ENCODE assay signal across 8 mouse cellular contexts in the genomic region with DNA sequence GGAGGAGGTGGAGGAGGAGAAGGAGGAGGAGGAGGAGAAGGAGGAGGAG. TPM values are rescaled to one million over a fixed set of nuclear protein-coding genes. Genes with fewer than 3 reads are reported as not detected.
DNase-seq lines count a peak whose midpoint lies in the region; ATAC-seq and TF ChIP-seq lines count a peak whose summit lies in the region.
"Not testable (repeated sequence)": the region's sequence is repeated elsewhere in the genome, so short reads cannot be mapped to it uniquely, and the experiment has no call there.

Pbx1 (minus strand) TSS at position 39 of the 49 bp plus-strand sequence.

- not testable (repeated sequence) for H3K36me3 ChIP-seq in E14TG2a.4 (ENCODE audit: insufficient read depth, low read length); heart, embryonic 16.5 days (ENCODE audit: control insufficient read depth, insufficient read depth); intestine, embryonic 16.5 days (ENCODE audit: control insufficient read depth, insufficient read depth, low read length); liver, postnatal 0 days (replicated peaks; ENCODE audit: insufficient read depth, low read length); neural tube, embryonic 11.5 days (ENCODE audit: control insufficient read depth, insufficient read depth, low read length)

- not testable (repeated sequence) for TF ChIP-seq POLR2A in cortical plate, adult 2 months (IDR thresholded peaks at IDR 0.05; ENCODE audit: extremely low read depth, insufficient read depth, low read length)

- H3K27ac ChIP-seq in cortical plate, adult 2 months (ENCODE audit: insufficient read depth, low read length) = peak within 1 kb of the TSS; percentile 52
- H3K27ac ChIP-seq in heart, embryonic 16.5 days (ENCODE audit: low read length) = peak within 1 kb of the TSS; percentile 97
- peak within 1 kb of the TSS; percentile 98 for H3K27ac ChIP-seq in intestine, embryonic 16.5 days (ENCODE audit: low read length)
- peak within 1 kb of the TSS; percentile 85 for H3K27ac ChIP-seq in liver, postnatal 0 days (ENCODE audit: low read depth)
- peak within 1 kb of the TSS; percentile 97 for H3K27ac ChIP-seq in neural tube, embryonic 11.5 days (ENCODE audit: low read depth, low read length)

- peaks cover 18% of the 10 kb centered on the region for H3K4me1 ChIP-seq in E14TG2a.4 (replicated peaks; ENCODE audit: low read depth, low read length)
- H3K4me1 ChIP-seq in cortical plate, adult 2 months (ENCODE audit: control insufficient read depth, insufficient read depth, low read length); intestine, embryonic 16.5 days (ENCODE audit: control insufficient read depth, insufficient read depth, low read length); liver, postnatal 0 days (ENCODE audit: insufficient read depth); neural tube, embryonic 11.5 days (ENCODE audit: control insufficient read depth, insufficient read depth, low read length): not testable (repeated sequence)
- peaks cover 12% of the 10 kb centered on the region for H3K4me1 ChIP-seq in heart, embryonic 16.5 days (ENCODE audit: control insufficient read depth, insufficient read depth, low read length)

- TF ChIP-seq CTCF in E14TG2a.4 (conservative IDR thresholded peaks at IDR 0.05; ENCODE audit: low read length); cortical plate, adult 2 months (IDR thresholded peaks at IDR 0.05; ENCODE audit: extremely low read depth, insufficient read depth, low read length); liver, postnatal 0 days (IDR thresholded peaks at IDR 0.05; ENCODE audit: low read depth): not testable (repeated sequence)

- H3K4me2 ChIP-seq in heart, embryonic 16.5 days (ENCODE audit: low read depth, low read length) = peak within 1 kb of the TSS; percentile 79
- peak within 1 kb of the TSS; percentile 65 for H3K4me2 ChIP-seq in intestine, embryonic 16.5 days (ENCODE audit: low read depth, low read length)
- H3K4me2 ChIP-seq in liver, postnatal 0 days (ENCODE audit: low read depth, low read length) = peak within 1 kb of the TSS; percentile 92
- H3K4me2 ChIP-seq in neural tube, embryonic 11.5 days (ENCODE audit: low read depth) = peak within 1 kb of the TSS; percentile 75

- not testable (repeated sequence) for TF ChIP-seq EP300 in liver, postnatal 0 days (IDR thresholded peaks at IDR 0.05; ENCODE audit: low read depth)

- DNase-seq in gastrocnemius, adult 18-20 months (ENCODE audit: low spot score); left cerebral cortex, postnatal 10 days (ENCODE audit: extremely low spot score in 1 of 2, low spot score in 2 of 2); liver, postnatal 0 days; neural tube, embryonic 11.5 days (ENCODE audit: low spot score): not testable (repeated sequence)

- intact Hi-C loops in left cerebral cortex, postnatal 10 days (cut with DNase I) = loop anchor here (5.0 to 10.0 kb wide), 3 partner anchors 490 to 915 kb away; no protein-coding TSS in a partner anchor

- peak within 1 kb of the TSS; percentile 85 for H3K9ac ChIP-seq in heart, embryonic 16.5 days (ENCODE audit: low read length)
- H3K9ac ChIP-seq in intestine, embryonic 16.5 days (ENCODE audit: low read depth, low read length) = peak within 1 kb of the TSS; percentile 91
- H3K9ac ChIP-seq in liver, postnatal 0 days (replicated peaks) = peak within 1 kb of the TSS; percentile 71
- peak within 1 kb of the TSS; percentile 90 for H3K9ac ChIP-seq in neural tube, embryonic 11.5 days (ENCODE audit: low read length)

- not testable (repeated sequence) for H3K27me3 ChIP-seq in E14TG2a.4 (ENCODE audit: insufficient read depth, low read length); heart, embryonic 16.5 days (ENCODE audit: control insufficient read depth, insufficient read depth, low read length); intestine, embryonic 16.5 days (replicated peaks; ENCODE audit: control insufficient read depth, insufficient read depth, low read length); liver, postnatal 0 days (ENCODE audit: insufficient read depth, low read length); neural tube, embryonic 11.5 days (ENCODE audit: control insufficient read depth, insufficient read depth, low read length)

- not testable (repeated sequence) for H3K9me3 ChIP-seq in E14TG2a.4 (ENCODE audit: low read length); heart, embryonic 16.5 days (replicated peaks; ENCODE audit: control insufficient read depth, low read length); intestine, embryonic 16.5 days (ENCODE audit: control insufficient read depth, low read length); liver, postnatal 0 days (ENCODE audit: low read length); neural tube, embryonic 11.5 days (ENCODE audit: control insufficient read depth, low read length)

- not testable (repeated sequence) for ATAC-seq in heart, embryonic 16.5 days (replicated peaks; ENCODE audit: extremely low read depth, insufficient read depth, low FRiP score); intestine, embryonic 16.5 days; liver, postnatal 0 days; neural tube, embryonic 11.5 days (ENCODE audit: insufficient read depth, low FRiP score, low TSS enrichment)

- H3K4me3 ChIP-seq in E14TG2a.4 (replicated peaks; ENCODE audit: low read length) = peak within 1 kb of the TSS; percentile 75
- H3K4me3 ChIP-seq in cortical plate, adult 2 months (ENCODE audit: insufficient read depth, low read length) = peak within 1 kb of the TSS; percentile 19
- H3K4me3 ChIP-seq in heart, embryonic 16.5 days (ENCODE audit: low read length) = peak within 1 kb of the TSS; percentile 81
- H3K4me3 ChIP-seq in intestine, embryonic 16.5 days (ENCODE audit: low read length) = peak within 1 kb of the TSS; percentile 91
- H3K4me3 ChIP-seq in liver, postnatal 0 days (ENCODE audit: low read depth, low read length) = peak within 1 kb of the TSS; percentile 77
- H3K4me3 ChIP-seq in neural tube, embryonic 11.5 days (ENCODE audit: low read depth, low read length) = peak within 1 kb of the TSS; percentile 68

RNA-seq across cellular contexts. Expression of gene Pbx1, which starts in this region (rescaled TPM):
- 63.4 and 65.5 TPM in 2 replicates for polyA plus RNA-seq in cortical plate, adult 2 months (2012; rRNA removed)
- total RNA-seq in gastrocnemius, adult 18-20 months (2021) = 10 to 100 TPM; 25.2 to 28.0 TPM
- 18.0 and 20.7 TPM in 2 replicates for polyA plus RNA-seq in heart, embryonic 16.5 days (2015; fragmentation: Nextera tagmentation; extraction: Ambion mirVana)
- 16.4 and 17.2 TPM in 2 replicates for polyA plus RNA-seq in intestine, embryonic 16.5 days (2015; fragmentation: Nextera tagmentation; extraction: Ambion mirVana)
- total RNA-seq in left cerebral cortex, postnatal 10 days (2021) = 100 to 1,000 TPM; 164 to 181 TPM
- 4.0 TPM in 2 replicates for polyA plus RNA-seq in liver, postnatal 0 days (2015; fragmentation: Nextera tagmentation; extraction: Ambion mirVana)
- 45.8 and 47.9 TPM in 2 replicates for polyA plus RNA-seq in neural tube, embryonic 11.5 days (2014; fragmentation: Nextera tagmentation; extraction: Ambion mirVana)

Comparison
In these comparisons a context has a peak if more than half of its experiments do, and no peak if none do; other contexts are left out.
1. RNA of gene Pbx1 (total RNA-seq): 164 to 181 TPM in left cerebral cortex, postnatal 10 days; 25.2 to 28.0 TPM in gastrocnemius, adult 18-20 months; every median in the first group is over 4 times any median in the second.
2. H3K4me3 ChIP-seq: peak in every context shown above with its lines; median percentile 91 in intestine, embryonic 16.5 days; 81 in heart, embryonic 16.5 days; 77 in liver, postnatal 0 days; 75 in E14TG2a.4; 68 in neural tube, embryonic 11.5 days; 19 in cortical plate, adult 2 months.
3. Peak in every context shown above with its lines, with median percentiles within 50 percentile points of each other: H3K27ac ChIP-seq, H3K4me2 ChIP-seq and H3K9ac ChIP-seq.